Mouse (Mus musculus) layer of hippocampus, adult 2 months (tissue): Measurements from ENCODE around the gene Ccer1. TPM values are rescaled to one million over a fixed set of nuclear protein-coding genes. Genes with fewer than 3 reads are reported as not detected.

ENCODE experiments used
- DNase-seq, 2 experiments: peaks; one replicate each; pipeline ENCODE4 v3.0.0; 2022; ENCODE audit warnings: low spot score in 2 of 2
- H3K27ac ChIP-seq: fragments of 200-600 bp; 2 replicates; pipeline ENCODE4 v1.8.1; 2022
- H3K4me3 ChIP-seq: fragments of 200-600 bp; 2 replicates; pipeline ENCODE4 v1.8.1; 2022; ENCODE audit warnings: mild to moderate bottlenecking
- CTCF ChIP-seq: fragments of 200-600 bp; conservative IDR thresholded peaks from 2 replicates; pipeline ENCODE4 v1.8.1; 2022; ENCODE audit warnings: antibody characterized with exemption, mild to moderate bottlenecking, moderate library complexity
- long read RNA-seq, 2 experiments: library from polyadenylated mRNA; stranded (forward); transcript quantifications; one replicate each; pipeline ENCODE4 v2.0.0; 2021; ENCODE audit warnings: borderline mapping rate in 2 of 2
- total RNA-seq, 2 experiments: library from RNA; stranded (reverse); gene quantifications; 2 replicates each; pipeline ENCODE4 v1.2.3; 2021

The Ccer1 gene
- total RNA-seq: not detected
- long read RNA-seq, experiment 1: 0 reads
- long read RNA-seq, experiment 2: 0 reads

DNA sequence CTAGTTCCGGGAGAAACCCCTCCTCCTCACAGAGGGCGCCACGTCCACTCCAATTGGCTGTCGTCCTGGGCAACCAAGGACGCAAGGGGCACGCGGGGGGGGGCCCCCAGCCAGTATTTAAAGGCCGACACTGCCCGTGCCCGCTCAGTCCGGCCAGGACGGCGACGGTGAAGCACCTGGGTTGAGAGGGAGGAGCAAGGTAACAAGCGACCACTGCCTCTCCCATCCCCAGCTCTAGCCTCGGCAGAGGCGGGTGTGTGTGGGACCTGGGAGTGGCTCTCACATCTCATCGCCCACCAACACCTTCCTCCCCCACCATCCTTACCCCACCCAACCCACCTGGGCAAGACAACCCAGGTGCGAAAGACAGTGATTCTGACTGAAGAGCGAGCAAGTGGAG, at the start of gene Ccer1:
TSS of gene Ccer1 (plus strand) at position 147 of the 400 bp plus-strand sequence.
- no peak for DNase-seq
- TF ChIP-seq CTCF: no peak
- Histone ChIP-seq H3K4me3 (no peak within 1 kb of the TSS), H3K27ac (no peak within 1 kb of the TSS)

DNA sequence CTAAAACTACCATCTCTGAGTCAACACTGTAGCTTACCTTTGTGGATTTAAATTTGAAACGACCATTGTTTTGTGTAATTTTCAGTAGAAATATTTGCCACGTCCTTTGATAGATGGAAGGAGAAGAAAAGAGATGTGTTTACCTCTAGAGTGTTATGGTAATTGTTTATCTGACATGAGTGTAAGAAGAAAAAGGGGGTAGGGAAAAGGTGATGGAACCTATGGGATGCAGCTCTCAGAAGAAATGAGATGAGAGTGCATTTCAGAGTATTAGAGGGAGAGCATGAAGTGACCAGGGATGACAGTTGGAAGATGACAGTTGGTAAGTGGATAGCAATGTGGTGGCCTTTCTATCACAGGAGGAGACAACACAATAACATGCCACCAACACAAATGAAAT, 49.1 kb upstream of the Ccer1 start, which contains the start of gene Epyc:
TSS of gene Epyc (plus strand) at position 301 of the 400 bp plus-strand sequence.
- Histone ChIP-seq H3K27ac (no peak within 1 kb of the TSS), H3K4me3 (no peak within 1 kb of the TSS)
- no peak for TF ChIP-seq CTCF
- no peak for DNase-seq

DNA sequence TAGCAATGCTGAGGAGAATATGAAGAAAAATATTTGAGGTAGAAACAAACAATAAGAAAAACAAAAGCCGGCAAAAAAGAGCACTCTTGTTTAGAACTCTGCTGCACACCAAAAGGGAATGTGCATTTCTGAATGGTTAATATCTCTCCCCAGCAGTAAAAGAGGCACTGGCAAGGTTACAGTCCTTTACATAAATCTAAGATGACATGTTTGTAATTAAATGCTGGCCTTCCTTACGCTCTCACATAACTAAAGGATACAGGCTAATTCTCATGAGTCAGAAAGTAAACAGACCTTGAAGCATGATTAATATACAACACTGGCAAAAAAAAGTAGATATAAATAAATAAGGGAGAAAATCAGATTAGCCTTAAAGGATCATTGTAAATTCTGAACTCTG, 42.5 kb upstream of the Ccer1 start:
- TF ChIP-seq CTCF: no peak
- Histone ChIP-seq H3K4me3 (no peak overlapping the region), H3K27ac (no peak overlapping the region)
- no peak for DNase-seq

DNA sequence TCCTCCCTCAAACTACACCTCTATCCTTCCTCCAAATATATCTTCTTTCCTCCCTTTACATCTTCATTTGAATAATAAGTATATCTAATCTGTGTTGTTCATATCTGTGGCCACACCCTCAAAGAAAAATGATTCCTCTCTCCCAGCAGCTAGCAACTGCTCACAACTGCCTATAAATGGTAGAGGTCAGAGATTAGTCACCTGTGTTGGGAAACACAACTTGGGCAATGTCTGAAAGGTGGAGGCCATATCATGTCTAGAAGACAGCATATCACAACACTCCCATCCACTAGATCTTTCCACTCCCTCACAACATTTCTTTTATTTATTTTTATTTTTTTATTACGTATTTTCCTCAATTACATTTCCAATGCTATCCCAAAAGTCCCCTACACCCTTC, 33.4 kb upstream of the Ccer1 start:
- TF ChIP-seq CTCF: no peak
- no peak for DNase-seq
- Histone ChIP-seq H3K4me3 (no peak overlapping the region), H3K27ac (no peak overlapping the region)

DNA sequence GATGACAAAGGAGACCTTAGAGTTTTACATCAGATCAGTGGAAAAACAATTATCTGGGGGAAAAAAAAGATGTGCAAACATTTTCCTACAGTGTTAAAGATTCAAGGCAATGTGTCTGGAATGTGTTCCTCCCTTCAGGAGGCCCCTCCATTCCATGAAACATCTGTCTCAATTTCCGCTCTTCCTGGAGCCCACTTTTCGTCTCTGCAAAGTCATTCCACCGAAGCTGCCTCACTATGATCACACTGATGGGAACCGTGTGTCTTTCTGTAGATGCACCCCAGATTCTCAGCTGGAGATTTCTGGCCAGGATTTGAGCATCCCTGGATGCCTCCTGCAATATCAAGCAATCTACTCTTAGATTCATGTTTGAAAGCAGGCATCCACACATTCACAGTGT, 24.2 kb upstream of the Ccer1 start:
- TF ChIP-seq CTCF: no peak
- no peak for DNase-seq
- no peak overlapping the region for H3K4me3 ChIP-seq
- H3K27ac ChIP-seq: no peak overlapping the region

DNA sequence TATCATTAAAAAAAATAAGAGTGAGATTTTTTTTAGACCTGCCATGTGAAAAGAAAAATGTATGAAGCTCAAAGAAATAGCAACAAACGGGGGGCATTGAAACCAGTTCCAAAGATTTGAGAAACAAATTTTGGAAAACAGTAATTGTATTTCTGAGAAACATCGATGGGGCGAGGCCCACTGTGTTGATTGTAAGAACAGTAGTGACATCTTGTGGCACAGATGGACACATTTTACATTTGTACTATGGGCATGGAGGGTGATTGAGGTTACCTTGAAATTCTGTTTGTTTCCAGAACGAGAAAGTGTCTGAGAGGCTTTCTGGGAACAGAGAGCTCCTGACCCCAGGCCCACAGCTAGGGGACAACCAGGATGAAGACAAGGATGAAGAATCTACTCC, 22.7 kb upstream of the Ccer1 start:
- H3K27ac ChIP-seq: no peak overlapping the region
- TF ChIP-seq CTCF: peak; percentile 79
- peak; percentile 10 to 28 for DNase-seq
- no peak overlapping the region for H3K4me3 ChIP-seq

DNA sequence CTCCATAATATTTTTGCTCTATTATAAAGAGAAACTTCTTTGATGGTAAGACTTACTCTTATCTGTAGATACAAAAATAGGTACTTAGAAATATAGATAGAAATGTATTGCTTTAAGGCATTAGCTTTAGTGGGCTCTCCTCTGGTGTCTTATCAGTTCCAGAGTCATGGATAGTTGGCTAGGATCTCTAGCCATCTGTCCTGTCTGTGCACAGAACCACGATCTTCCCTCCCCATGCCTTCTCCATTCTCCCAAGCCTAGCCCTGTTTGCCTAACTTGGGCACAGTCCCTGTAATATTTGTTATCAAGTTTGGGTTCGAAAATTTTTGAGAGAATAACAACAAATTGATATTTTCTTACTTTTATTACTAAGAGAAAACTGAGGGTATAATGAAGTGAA, 19.6 kb upstream of the Ccer1 start:
- no peak overlapping the region for H3K4me3 ChIP-seq
- H3K27ac ChIP-seq: no peak overlapping the region
- no peak for DNase-seq
- TF ChIP-seq CTCF: no peak

DNA sequence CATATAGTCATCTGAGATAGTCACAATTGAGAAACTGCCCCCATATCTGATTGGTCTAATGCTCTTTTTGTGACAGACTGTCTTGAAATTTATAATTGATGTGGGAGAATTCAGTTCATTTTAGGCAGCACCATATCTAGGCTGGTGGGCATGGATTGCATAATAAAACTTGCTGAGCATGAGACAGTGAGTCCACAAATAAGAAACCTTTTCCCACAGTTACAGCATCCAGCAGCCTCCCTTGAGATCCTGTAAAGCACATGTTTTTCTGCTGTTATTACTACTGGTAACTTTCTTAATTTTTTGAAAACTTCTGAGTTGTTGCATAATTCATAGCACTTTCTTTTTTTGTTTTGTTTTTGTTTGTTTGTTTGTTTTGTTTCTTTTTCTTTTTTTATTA, 9.9 kb upstream of the Ccer1 start:
- no peak overlapping the region for H3K4me3 ChIP-seq
- no peak for DNase-seq
- no peak overlapping the region for H3K27ac ChIP-seq
- no peak for TF ChIP-seq CTCF

DNA sequence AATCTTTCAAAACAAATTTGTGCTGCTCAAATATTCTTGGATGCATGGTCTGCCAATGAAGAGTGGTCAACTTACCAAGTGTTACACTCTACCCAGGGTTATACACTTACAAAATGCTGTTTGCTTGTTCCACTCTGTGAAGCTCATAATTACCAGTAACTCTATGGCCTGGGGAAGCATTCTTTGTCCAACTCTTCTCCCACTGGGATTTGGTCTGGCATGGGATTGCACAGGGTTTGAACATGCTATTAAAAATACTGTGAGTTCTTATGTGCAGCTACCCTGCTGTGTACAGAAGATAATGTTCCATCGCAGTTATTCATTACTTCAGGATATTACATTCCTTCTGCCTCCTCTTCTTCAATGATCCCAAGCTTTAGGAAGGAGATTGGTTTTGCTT, 5.7 kb upstream of the Ccer1 start:
- TF ChIP-seq CTCF: no peak
- no peak overlapping the region for H3K4me3 ChIP-seq
- DNase-seq: no peak
- no peak overlapping the region for H3K27ac ChIP-seq

DNA sequence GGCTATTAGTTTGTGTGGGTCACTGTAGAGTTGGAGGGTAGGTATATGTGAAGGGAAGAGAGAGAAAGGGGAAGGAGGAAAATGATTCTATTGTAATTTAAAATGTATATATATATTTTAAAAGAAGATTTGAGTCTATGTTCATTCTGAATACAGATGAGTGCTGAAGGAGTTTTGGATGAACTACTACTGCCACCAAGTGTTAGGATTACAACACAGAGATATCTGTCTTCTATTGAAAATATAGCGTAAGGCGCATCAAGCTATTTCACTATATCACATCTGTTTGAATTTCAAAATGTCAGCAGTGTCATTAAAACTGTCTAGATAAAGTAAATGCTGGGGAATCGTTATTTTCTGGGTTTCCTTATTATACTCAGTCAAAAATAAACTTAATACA, 3.4 kb upstream of the Ccer1 start:
- no peak for DNase-seq
- H3K4me3 ChIP-seq: no peak overlapping the region
- peak; percentile 81 for TF ChIP-seq CTCF
- no peak overlapping the region for H3K27ac ChIP-seq

DNA sequence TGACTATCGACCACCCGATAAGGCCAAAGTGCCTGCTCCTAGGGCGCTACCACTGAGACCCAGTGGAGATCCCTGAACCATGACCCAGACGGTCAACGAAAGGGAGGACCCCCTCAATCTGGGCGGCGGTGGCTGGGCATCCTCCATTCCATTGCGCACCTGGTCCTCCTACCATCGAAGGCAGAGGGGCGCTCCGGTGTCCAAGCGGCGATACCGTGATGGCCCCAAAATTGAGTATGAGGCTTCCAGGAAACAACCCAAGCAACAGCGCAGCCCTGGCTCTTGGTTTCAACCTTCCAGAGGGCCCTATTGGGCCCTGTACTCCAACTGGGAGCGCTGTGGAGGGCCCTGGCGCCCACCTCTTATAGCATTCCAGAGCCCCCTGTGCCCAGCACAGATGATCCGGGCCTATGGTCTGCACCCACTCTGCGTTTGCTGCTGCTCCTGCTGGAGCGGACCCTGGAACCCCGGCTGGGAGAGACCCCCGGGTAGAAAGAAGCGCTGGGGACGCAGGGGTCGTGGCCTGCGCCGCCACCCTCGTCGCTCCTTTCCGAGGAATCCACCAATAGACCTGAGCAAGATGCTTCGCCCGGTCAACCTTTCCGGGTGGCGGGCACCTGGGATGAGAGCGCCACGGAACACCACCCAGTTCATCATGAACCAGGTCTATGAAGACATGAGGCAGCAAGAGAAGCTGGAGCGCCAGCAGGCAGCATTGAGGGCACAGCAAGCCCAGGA, 708 bp downstream of the Ccer1 start:
- no peak for TF ChIP-seq CTCF
- no peak for DNase-seq
- no peak overlapping the region for H3K27ac ChIP-seq
- H3K4me3 ChIP-seq: no peak overlapping the region

DNA sequence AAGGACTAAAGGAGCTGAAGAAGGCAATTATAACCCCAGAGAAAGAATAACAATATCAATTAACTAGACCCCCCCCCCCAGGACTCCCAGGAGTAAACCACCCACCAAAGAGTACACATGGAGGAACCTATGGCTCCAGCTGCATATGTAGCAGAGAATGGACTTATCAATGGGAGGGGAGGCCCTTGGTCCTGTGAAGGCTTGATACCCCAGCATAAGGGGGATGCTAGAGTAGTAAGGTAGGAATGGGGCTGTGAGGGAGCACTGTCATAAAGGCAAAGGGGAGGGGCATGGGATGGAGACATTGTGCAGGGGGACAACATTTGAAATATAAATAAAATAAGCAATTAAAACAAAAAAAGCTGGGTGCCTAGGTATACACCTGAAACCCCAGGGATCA, 9.5 kb downstream of the Ccer1 start:
- H3K4me3 ChIP-seq: no peak overlapping the region
- TF ChIP-seq CTCF: no peak

DNA sequence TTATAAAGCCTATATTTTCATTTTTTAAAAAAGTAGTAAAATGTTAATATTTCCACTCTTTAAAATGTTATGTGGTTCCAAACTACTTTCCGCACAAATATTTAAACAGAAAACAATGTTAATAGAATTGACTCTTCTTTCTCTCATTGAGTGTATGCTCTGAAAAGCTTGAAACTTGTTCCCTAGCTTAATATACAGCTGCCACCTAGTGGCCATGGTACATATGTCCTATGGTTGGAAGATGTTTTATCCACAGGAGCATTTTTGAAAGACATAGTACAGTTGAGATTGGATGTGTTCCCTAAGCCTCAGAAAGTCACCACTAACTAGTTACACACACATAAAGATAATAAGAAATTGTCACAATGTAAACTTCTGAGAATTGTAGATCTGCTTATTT, 11.7 kb downstream of the Ccer1 start:
- TF ChIP-seq CTCF: peak; percentile 84
- no peak overlapping the region for H3K27ac ChIP-seq
- no peak for DNase-seq
- H3K4me3 ChIP-seq: no peak overlapping the region

More for the DNA sequence above, 9.5 kb downstream of the Ccer1 start:
- H3K27ac ChIP-seq: no peak overlapping the region
- no peak for DNase-seq

DNA sequence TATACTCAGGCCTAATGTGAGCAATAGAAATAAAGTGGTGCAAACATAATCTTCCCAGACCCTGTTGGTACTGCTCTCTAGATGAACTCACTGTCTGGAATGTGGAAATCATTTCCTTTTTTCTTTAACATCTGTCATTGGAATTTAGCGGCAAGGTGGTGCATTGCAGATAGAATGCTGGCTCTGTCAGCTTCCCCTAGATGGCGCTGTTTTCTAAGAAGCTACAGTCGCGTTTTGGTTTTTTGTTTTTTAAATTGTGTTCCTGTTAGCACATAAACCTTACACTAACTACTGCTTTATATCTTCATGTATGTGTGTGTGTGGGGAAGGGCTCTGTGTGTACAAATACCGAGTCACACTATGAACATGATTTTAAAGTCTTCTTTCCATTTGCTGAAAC, 19.8 kb downstream of the Ccer1 start:
- no peak overlapping the region for H3K4me3 ChIP-seq
- DNase-seq: peak; percentile 38 to 48
- peak overlapping the region; percentile 48 for H3K27ac ChIP-seq
- TF ChIP-seq CTCF: peak; percentile 96
